In the genomic region with DNA sequence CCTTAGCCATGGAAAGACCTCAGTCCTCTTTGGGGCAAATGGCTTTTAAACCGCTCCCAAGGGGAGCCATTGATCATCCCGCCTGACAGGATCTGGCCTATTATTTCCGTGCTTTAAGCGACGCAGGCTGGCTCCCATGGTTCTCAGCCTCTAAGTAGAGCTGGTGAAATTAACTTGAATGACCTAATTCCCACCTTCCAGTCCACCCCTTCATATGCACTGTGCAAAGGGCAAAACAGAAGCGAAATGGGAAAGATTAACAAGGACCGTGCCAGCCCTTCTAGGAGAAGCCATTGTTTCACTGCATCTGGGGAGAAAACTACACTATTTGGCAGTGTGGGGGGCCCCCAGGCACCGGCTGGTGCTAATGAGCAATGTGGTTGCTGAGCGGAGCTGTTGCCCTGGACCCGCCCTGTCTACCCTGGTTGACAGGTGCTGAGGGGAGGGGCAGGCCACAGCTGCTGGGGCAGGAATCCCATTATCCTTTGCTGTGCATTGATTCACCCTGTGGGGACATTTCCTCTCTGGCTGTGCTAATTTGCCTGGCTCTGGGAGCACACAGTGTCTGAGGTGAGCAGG, we compare ENCODE assay signal across 10 mouse cellular contexts.
A peak's percentile ranks its signal among the peaks of the same experiment; 100 is the strongest.
DNase-seq lines count a peak whose midpoint lies in the region; ATAC-seq lines count a peak whose summit lies in the region.
"Had no signal": no experiment of that assay in that cellular context is flagged by ENCODE, and none has a peak within 500 bp of the region (broad histone marks: within the 10 kb centered on the region; RNA-seq: fewer than 3 reads in every experiment).

No protein-coding gene starts in this region.

- H3K4me3 ChIP-seq in hindbrain, embryonic 12.5 days: no peak overlapping the region
- H3K4me3 ChIP-seq in limb, embryonic 13.5 days: no peak overlapping the region

- H3K27ac ChIP-seq in hindbrain, embryonic 12.5 days: peak overlapping the region; percentile 86
- H3K27ac ChIP-seq in limb, embryonic 13.5 days: no peak overlapping the region

- H3K36me3 ChIP-seq in hindbrain, embryonic 12.5 days: no peaks in the 10 kb centered on the region
- H3K36me3 ChIP-seq in limb, embryonic 13.5 days: no peaks in the 10 kb centered on the region

- peak; percentile 98 for ATAC-seq in hindbrain, embryonic 12.5 days (ENCODE audit: low FRiP score)
- ATAC-seq in limb, embryonic 13.5 days (ENCODE audit: low FRiP score, low read depth): peak; percentile 48; the same call in 1 of the 2 replicates

- no peak overlapping the region for H3K9ac ChIP-seq in hindbrain, embryonic 12.5 days
- no peak overlapping the region for H3K9ac ChIP-seq in limb, embryonic 13.5 days

- 8% methylated on average over 10 of the region's 10 CpGs for WGBS in hindbrain, embryonic 12.5 days
- WGBS in limb, embryonic 13.5 days: 5% methylated on average over 10 of the region's 10 CpGs

- H3K4me1 ChIP-seq in hindbrain, embryonic 12.5 days: peaks cover 15% of the 10 kb centered on the region
- H3K4me1 ChIP-seq in limb, embryonic 13.5 days: peaks cover 12% of the 10 kb centered on the region

- H3K9me3 ChIP-seq in hindbrain, embryonic 12.5 days (replicated peaks): no peaks in the 10 kb centered on the region
- H3K9me3 ChIP-seq in limb, embryonic 13.5 days: no peaks in the 10 kb centered on the region

- H3K27me3 ChIP-seq in hindbrain, embryonic 12.5 days: no peaks in the 10 kb centered on the region
- H3K27me3 ChIP-seq in limb, embryonic 13.5 days: no peaks in the 10 kb centered on the region

- H3K4me2 ChIP-seq in hindbrain, embryonic 12.5 days (replicated peaks): peak overlapping the region; percentile 38
- H3K4me2 ChIP-seq in limb, embryonic 13.5 days (replicated peaks): peak overlapping the region; percentile 27; the same call in 1 of the 2 replicates

- DNase-seq in cerebellum, postnatal 10 days: peak; percentile 41 to 54
- DNase-seq in cerebellum, postnatal 36 days: no peak
- peak; percentile 14 to 17 for DNase-seq in thymus, postnatal 10 days (ENCODE audit: low spot score in 2 of 2)
- DNase-seq in urinary bladder, postnatal 10 days (ENCODE audit: low spot score): no peak
- DNase-seq in lung, postnatal 36 days: no peak
- DNase-seq in layer of hippocampus, adult 18-20 months (ENCODE audit: low spot score in 2 of 2): no peak
- DNase-seq: cerebellum, adult 11 months; right cerebral cortex, postnatal 14 days had no signal

Comparison
In these comparisons a context has a peak if more than half of its experiments do, and no peak if none do; other contexts are left out.
1. DNase-seq: peak in cerebellum, postnatal 10 days (2 of 2) and thymus, postnatal 10 days (2 of 2); none in cerebellum, postnatal 36 days (0 of 2), urinary bladder, postnatal 10 days (single experiment), lung, postnatal 36 days (single experiment) and layer of hippocampus, adult 18-20 months (0 of 2).